Mouse (Mus musculus) C2C12 (cell line): Measurements from ENCODE around the gene Gm21992.

Experiments used
- CTCF ChIP-seq: IDR thresholded peaks from one replicate; pipeline ENCODE4 v1.5.1; 2011; ENCODE audit not compliant: control insufficient read depth, insufficient read depth, insufficient read length
- FOSL1 ChIP-seq: IDR thresholded peaks from one replicate; pipeline ENCODE4 v1.8.0; 2011; ENCODE audit warnings: mild to moderate bottlenecking, low read length; ENCODE audit not compliant: poor library complexity, insufficient read depth, severe bottlenecking
- MAX ChIP-seq: IDR thresholded peaks from one replicate; pipeline ENCODE4 v1.6.1; 2011; ENCODE audit warnings: mild to moderate bottlenecking, control low read depth
- USF1 ChIP-seq: IDR thresholded peaks from one replicate; pipeline ENCODE4 v1.6.1; 2011; ENCODE audit warnings: low read depth, mild to moderate bottlenecking, control low read depth, moderate library complexity

- TF ChIP-seq CTCF (no peak), USF1 (no peak), FOSL1 (no peak), MAX (no peak)
These were observed 110.2 kb downstream of the Gm21992 start for GRCm38 (mm10) chr19:4701221-4701620.
